Mouse (Mus musculus): ENCODE results near the gene Rffl. TPM values are rescaled to one million over a fixed set of nuclear protein-coding genes. Genes with fewer than 3 reads are reported as not detected.
A peak's percentile ranks its signal among the peaks of the same experiment; 100 is the strongest.

The Rffl gene
- polyA plus RNA-seq, 1 experiment from 2014 or later = 6.8 TPM

DNA sequence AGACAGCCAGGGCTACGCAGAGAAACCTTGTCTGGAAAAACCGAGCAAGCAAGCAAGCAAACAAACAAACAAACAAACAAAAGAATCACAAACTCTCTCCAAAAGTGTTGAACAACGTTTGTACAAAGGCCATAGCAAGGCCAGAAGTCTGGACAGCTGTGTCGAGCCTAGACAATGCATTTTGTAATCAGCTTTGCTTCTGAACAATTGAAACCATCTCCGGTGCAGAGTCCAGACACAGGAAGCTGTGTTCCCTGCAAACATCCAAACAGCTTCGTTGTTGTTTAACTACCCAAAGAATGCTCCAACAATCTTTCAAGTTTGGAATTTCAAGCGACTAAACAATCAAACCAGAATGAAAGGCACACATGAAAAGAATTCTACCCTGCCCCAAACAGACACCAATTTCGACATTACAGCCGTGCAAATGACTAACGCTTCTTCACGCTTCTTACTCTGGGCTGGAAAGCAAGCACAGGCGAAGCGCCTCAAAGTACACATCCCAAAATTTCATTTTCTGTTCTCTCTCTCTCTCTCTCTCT, 13.6 kb downstream of the Rffl start:
- no peak overlapping the region for H3K4me3 ChIP-seq
- H3K9me3 ChIP-seq (replicated peaks) = no peaks in the 10 kb centered on the region
- H3K27ac ChIP-seq (ENCODE audit: poor library complexity, severe bottlenecking) = no peak overlapping the region
- no peak overlapping the region for H3K4me2 ChIP-seq
- no peak overlapping the region for H3K9ac ChIP-seq
- WGBS = 78% methylated on average over 13 of the region's 13 CpGs
- H3K36me3 ChIP-seq = no peaks in the 10 kb centered on the region
- no peak for ATAC-seq (ENCODE audit: insufficient number of reproducible peaks, low FRiP score)
- H3K4me1 ChIP-seq (replicated peaks) = peaks cover 8% of the 10 kb centered on the region
- H3K27me3 ChIP-seq (replicated peaks) = no peaks in the 10 kb centered on the region

DNA sequence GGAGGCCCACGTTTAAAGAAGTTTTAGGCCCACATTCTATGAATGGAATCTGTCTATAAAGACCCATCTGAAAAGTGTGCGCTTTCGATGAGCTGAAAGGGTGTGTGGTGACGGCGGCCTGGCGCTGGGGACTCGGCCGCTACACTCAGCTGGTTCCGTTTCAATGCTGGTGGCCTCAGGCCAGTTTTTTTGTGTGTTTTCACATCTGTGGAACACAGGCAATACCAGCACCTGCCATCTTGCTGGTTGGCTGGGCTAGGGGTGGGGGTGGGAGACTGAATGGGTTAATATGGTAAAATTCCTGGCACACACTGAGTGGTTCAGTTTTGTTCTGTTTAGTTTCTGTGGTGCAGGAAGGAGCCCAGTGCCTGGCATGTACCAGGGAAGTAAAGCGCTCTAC, 15.0 kb downstream of the Rffl start:
- H3K4me1 ChIP-seq (replicated peaks) = no peaks in the 10 kb centered on the region
- no peaks in the 10 kb centered on the region for H3K27me3 ChIP-seq (replicated peaks)
- H3K9me3 ChIP-seq (replicated peaks) = no peaks in the 10 kb centered on the region
- no peak overlapping the region for H3K4me3 ChIP-seq
- WGBS = 87% methylated on average over 10 of the region's 10 CpGs
- ATAC-seq (ENCODE audit: insufficient number of reproducible peaks, low FRiP score) = no peak
- H3K27ac ChIP-seq (ENCODE audit: poor library complexity, severe bottlenecking) = no peak overlapping the region
- H3K9ac ChIP-seq = no peak overlapping the region
- no peak overlapping the region for H3K4me2 ChIP-seq
- no peaks in the 10 kb centered on the region for H3K36me3 ChIP-seq

DNA sequence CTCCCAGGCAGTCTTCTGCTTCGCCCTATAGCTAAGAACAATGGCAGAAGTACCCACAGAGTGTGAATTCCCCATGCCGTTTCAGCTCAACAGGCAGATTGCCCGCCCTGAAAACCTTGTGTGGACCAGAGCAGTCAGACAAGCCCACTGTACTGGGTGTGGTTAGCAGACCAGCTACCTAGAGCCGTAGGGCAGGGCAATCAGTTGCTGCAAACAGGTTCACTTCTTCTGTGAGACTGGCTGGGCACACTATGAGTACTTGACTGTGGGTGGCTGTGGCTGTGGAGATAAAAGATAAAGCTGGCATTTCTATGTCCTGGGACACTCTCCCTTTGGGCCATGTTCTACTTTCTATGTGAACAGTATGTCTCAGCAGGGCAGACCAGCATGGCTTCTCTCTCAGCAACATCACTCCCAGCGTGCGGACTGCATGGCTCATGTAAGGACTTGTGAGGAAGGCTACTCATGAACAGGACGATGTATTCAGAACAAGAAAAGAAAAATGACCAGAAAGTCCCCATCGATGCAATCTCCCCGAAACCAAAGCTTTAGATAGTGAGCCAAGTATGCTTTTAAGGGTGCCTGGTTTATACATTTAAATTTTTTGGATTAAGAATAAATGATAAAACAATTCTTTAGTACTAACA, 15.6 kb downstream of the Rffl start:
- H3K4me1 ChIP-seq (replicated peaks) = no peaks in the 10 kb centered on the region
- H3K36me3 ChIP-seq = no peaks in the 10 kb centered on the region
- H3K4me2 ChIP-seq = no peak overlapping the region
- H3K4me3 ChIP-seq = no peak overlapping the region
- 74% methylated on average over 9 of the region's 9 CpGs for WGBS
- H3K27me3 ChIP-seq (replicated peaks) = no peaks in the 10 kb centered on the region
- H3K9ac ChIP-seq = no peak overlapping the region
- H3K9me3 ChIP-seq (replicated peaks) = no peaks in the 10 kb centered on the region
- H3K27ac ChIP-seq (ENCODE audit: poor library complexity, severe bottlenecking) = no peak overlapping the region
- peak; percentile 59; the same call in 1 of the 2 replicates for ATAC-seq (ENCODE audit: insufficient number of reproducible peaks, low FRiP score)

DNA sequence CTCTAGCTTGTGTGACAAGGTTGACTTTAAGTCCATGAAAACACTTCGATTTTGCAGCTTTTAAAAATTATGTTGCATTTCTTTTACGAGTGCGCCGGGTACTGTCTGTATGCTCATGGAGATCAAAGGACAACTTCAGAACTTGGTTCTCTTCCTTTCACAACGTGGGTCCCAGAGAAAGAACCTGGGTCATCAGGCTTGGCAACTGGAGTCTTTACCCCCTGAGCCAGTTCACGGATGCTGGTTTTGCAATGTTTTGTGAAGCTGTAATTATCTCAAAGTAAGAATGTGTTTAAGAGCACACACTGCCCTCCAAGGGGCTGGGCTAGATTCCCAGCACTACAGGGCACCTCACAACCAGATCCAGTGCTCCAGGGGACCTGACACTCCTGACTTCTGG, 16.9 kb downstream of the Rffl start:
- H3K9ac ChIP-seq = no peak overlapping the region
- WGBS = 83% methylated on average over 6 of the region's 6 CpGs
- ATAC-seq (ENCODE audit: insufficient number of reproducible peaks, low FRiP score) = no peak
- H3K4me1 ChIP-seq (replicated peaks) = no peaks in the 10 kb centered on the region
- no peak overlapping the region for H3K4me3 ChIP-seq
- no peaks in the 10 kb centered on the region for H3K9me3 ChIP-seq (replicated peaks)
- no peaks in the 10 kb centered on the region for H3K27me3 ChIP-seq (replicated peaks)
- H3K4me2 ChIP-seq = no peak overlapping the region
- H3K36me3 ChIP-seq = no peaks in the 10 kb centered on the region
- no peak overlapping the region for H3K27ac ChIP-seq (ENCODE audit: poor library complexity, severe bottlenecking)

DNA sequence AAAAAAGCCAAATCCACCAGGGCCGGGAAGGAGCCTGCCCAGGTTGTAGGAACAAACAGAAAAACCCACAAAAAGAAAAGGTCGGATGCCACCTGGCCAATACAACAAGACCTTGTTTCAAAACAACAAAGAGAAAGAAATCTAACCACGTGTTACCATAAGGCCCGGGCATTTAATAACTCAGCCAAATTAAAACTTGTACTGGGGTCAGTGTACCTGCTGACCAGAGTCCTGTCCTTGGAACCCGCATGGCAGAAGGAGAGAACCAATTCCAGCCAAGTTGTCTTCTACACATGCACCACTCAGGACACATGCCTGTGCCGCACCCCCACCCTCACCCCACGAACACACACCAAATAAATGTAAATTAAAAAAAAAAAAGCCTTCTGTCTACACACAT, 18.1 kb downstream of the Rffl start:
- WGBS = 81% methylated on average over 7 of the region's 7 CpGs
- H3K9ac ChIP-seq = no peak overlapping the region

DNA sequence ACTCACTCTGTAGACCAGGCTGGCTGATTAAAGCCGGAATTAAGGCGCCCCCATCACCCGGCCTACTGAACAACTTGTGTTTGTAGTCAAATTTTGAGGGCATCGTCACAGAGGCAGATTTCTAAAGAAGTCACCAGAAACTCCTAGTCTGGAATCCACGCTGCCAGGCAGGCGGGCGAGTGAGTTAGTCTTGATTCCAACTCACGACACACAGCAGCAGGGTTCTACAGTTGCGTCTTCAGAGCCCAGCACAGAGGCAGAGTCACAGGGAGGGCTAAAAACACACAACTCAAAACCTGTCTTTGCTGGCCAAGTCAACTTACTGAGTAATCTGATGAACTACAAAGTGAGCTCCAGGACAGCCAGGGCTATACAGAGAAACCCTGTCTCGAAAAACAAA, 18.5 kb downstream of the Rffl start:
- no peaks in the 10 kb centered on the region for H3K9me3 ChIP-seq (replicated peaks)
- H3K27ac ChIP-seq (ENCODE audit: poor library complexity, severe bottlenecking) = no peak overlapping the region
- WGBS = 75% methylated on average over 10 of the region's 10 CpGs
- no peak for ATAC-seq (ENCODE audit: insufficient number of reproducible peaks, low FRiP score)
- no peak overlapping the region for H3K4me3 ChIP-seq
- peaks cover 4% of the 10 kb centered on the region; the same call in 1 of the 2 replicates for H3K4me1 ChIP-seq (replicated peaks)
- no peaks in the 10 kb centered on the region for H3K36me3 ChIP-seq
- no peaks in the 10 kb centered on the region for H3K27me3 ChIP-seq (replicated peaks)
- no peak overlapping the region for H3K9ac ChIP-seq
- H3K4me2 ChIP-seq = no peak overlapping the region

More for the DNA sequence above, 18.1 kb downstream of the Rffl start:
- 0 out of 2 replicates have a peak, but pooled peaks cover under 1% of the 10 kb centered on the region for H3K4me1 ChIP-seq (replicated peaks)
- no peak overlapping the region for H3K4me3 ChIP-seq
- ATAC-seq (ENCODE audit: insufficient number of reproducible peaks, low FRiP score) = no peak
- no peak overlapping the region for H3K27ac ChIP-seq (ENCODE audit: poor library complexity, severe bottlenecking)
- H3K27me3 ChIP-seq (replicated peaks) = no peaks in the 10 kb centered on the region
- H3K36me3 ChIP-seq = no peaks in the 10 kb centered on the region
- H3K9me3 ChIP-seq (replicated peaks) = no peaks in the 10 kb centered on the region
- H3K4me2 ChIP-seq = no peak overlapping the region

DNA sequence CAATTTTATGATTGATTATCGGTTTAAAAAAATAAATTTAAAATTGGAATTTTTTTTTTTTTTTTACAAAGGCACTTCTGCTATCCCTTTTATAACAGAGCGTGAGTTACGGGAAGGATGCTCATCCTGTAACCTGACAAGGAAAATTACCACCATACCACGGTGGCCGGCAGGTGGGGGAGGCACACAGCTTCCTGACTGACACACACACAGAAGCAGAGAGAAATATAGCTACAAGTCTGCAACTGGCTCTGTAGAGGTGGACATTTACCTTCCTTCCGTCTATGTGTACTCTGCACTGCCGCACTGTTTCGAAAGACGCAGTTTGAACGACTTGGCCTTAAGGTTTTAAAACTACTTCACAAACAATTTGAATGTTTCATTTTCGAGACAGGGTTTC, 18.9 kb downstream of the Rffl start:
- H3K4me3 ChIP-seq = no peak overlapping the region
- ATAC-seq (ENCODE audit: insufficient number of reproducible peaks, low FRiP score) = no peak
- H3K9me3 ChIP-seq (replicated peaks) = no peaks in the 10 kb centered on the region
- H3K4me2 ChIP-seq = no peak overlapping the region
- peaks cover 6% of the 10 kb centered on the region; the same call in 1 of the 2 replicates for H3K4me1 ChIP-seq (replicated peaks)
- H3K27ac ChIP-seq (ENCODE audit: poor library complexity, severe bottlenecking) = no peak overlapping the region
- H3K9ac ChIP-seq = no peak overlapping the region
- no peaks in the 10 kb centered on the region for H3K27me3 ChIP-seq (replicated peaks)
- no peaks in the 10 kb centered on the region for H3K36me3 ChIP-seq
- 84% methylated on average over 11 of the region's 11 CpGs for WGBS

DNA sequence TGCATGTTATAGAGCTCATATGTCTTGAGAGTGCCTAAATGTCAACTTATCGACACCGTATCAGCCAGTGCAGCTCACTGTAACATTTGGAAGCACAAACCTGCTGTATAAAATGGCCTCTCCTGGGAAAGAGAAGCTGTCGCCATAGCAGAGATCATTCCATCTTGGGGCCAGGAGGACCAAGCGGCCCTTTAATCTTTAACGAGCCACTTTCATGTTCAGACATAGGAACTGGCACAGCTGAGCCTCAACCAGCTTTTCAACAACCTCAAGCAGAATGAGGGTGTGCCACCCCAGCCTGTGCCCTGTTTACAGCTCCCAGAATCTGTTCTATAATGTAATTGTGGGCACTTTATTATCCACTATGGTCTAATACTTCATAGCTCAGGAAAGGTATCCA, 20.8 kb downstream of the Rffl start:
- H3K27ac ChIP-seq (ENCODE audit: poor library complexity, severe bottlenecking) = no peak overlapping the region
- H3K4me2 ChIP-seq = no peak overlapping the region
- WGBS = 75% methylated on average over 5 of the region's 5 CpGs
- H3K4me3 ChIP-seq = no peak overlapping the region
- peaks cover 16% of the 10 kb centered on the region for H3K4me1 ChIP-seq (replicated peaks)
- no peaks in the 10 kb centered on the region for H3K36me3 ChIP-seq
- no peaks in the 10 kb centered on the region for H3K27me3 ChIP-seq (replicated peaks)
- no peak for ATAC-seq (ENCODE audit: insufficient number of reproducible peaks, low FRiP score)
- no peak overlapping the region for H3K9ac ChIP-seq
- no peaks in the 10 kb centered on the region for H3K9me3 ChIP-seq (replicated peaks)

DNA sequence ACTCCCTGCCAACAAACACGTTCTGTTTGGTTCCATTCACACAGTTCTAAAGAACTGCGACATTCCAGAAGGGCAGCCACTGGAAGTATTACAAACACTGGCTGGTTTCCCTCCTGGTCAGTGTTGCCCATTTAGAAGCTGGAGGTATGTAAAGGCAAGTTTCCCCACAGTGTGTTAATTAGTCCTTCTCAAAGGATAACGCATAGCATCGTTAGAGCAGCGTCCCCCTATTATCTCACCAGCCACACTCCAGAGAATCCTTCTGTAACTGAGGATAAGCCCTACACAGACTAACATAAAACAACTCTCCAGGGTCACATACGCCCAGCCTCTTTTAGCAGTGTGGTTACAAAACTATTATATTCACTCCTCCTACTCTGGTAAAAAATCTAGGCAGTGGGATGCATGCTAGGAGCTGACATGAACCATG, 23.4 kb downstream of the Rffl start:
- peak overlapping the region; percentile 37; the same call in 1 of the 2 replicates for H3K27ac ChIP-seq (ENCODE audit: poor library complexity, severe bottlenecking)
- H3K4me3 ChIP-seq = no peak overlapping the region
- WGBS = 36% methylated on average over 6 of the region's 6 CpGs
- no peak overlapping the region for H3K9ac ChIP-seq
- no peaks in the 10 kb centered on the region for H3K36me3 ChIP-seq
- peak overlapping the region; percentile 12 for H3K4me2 ChIP-seq
- no peaks in the 10 kb centered on the region for H3K9me3 ChIP-seq (replicated peaks)
- ATAC-seq (ENCODE audit: insufficient number of reproducible peaks, low FRiP score) = peak; percentile 73
- no peaks in the 10 kb centered on the region for H3K27me3 ChIP-seq (replicated peaks)
- peaks cover 21% of the 10 kb centered on the region for H3K4me1 ChIP-seq (replicated peaks)

DNA sequence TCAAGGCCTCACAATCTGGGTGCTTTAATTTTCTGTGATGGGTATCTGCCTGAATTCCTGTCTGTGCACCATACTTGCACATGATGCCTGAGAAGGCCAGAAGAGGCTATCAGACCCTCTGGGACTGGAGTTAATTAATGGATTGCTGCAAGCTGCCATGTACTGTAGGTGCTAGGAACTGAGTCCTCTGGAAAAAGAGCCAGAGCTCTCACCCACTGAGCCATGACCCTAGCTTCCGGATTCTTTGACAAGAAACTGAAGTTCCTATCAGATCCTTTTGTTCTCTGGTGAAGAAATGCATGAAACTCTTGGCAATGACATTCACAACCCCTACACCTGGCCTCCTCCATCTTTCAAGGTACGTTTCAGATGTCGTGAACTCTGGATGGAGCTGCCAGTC, 24.1 kb downstream of the Rffl start:
- Histone ChIP-seq H3K27me3 (replicated peaks) (no peaks in the 10 kb centered on the region), H3K4me2 (peak overlapping the region; percentile 12; the same call in 1 of the 2 replicates), H3K36me3 (no peaks in the 10 kb centered on the region), H3K4me3 (no peak overlapping the region), H3K4me1 (replicated peaks) (peaks cover 21% of the 10 kb centered on the region), H3K9me3 (replicated peaks) (no peaks in the 10 kb centered on the region), H3K27ac (ENCODE audit: poor library complexity, severe bottlenecking) (no peak overlapping the region), H3K9ac (no peak overlapping the region)
- 69% methylated on average over 3 of the region's 3 CpGs for WGBS
- ATAC-seq (ENCODE audit: insufficient number of reproducible peaks, low FRiP score) = no peak

DNA sequence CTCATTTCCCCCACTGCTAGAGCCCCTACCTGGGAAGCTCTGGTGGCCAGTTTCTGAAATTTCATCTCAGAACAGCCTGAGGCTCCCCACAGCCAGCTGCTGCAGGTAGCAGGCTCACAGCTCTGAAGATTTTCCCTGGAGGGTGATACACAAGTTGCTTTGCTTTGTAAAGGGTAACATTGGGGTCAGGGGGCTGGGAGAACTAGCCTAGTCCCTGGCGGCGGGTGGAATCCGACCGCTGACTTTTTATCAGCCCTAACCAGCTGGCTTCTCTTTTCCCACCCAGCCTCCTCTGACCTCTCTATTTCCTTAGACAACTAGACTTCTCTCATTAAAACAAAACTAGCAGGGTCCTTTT, 25.0 kb downstream of the Rffl start:
- peak overlapping the region; percentile 61 for H3K9ac ChIP-seq
- WGBS = 5% methylated on average over 4 of the region's 4 CpGs

More for the DNA sequence above, 25.0 kb downstream of the Rffl start:
- H3K9me3 ChIP-seq (replicated peaks) = no peaks in the 10 kb centered on the region
- H3K27ac ChIP-seq (ENCODE audit: poor library complexity, severe bottlenecking) = peak overlapping the region; percentile 64
- no peaks in the 10 kb centered on the region for H3K36me3 ChIP-seq
- no peaks in the 10 kb centered on the region for H3K27me3 ChIP-seq (replicated peaks)
- ATAC-seq (ENCODE audit: insufficient number of reproducible peaks, low FRiP score) = peak; percentile 83
- H3K4me3 ChIP-seq = peak overlapping the region; percentile 31
- peaks cover 21% of the 10 kb centered on the region for H3K4me1 ChIP-seq (replicated peaks)
- peak overlapping the region; percentile 63 for H3K4me2 ChIP-seq
